Mouse (Mus musculus): ENCODE results near the gene Hist3h2ba.

The Hist3h2ba gene

DNA sequence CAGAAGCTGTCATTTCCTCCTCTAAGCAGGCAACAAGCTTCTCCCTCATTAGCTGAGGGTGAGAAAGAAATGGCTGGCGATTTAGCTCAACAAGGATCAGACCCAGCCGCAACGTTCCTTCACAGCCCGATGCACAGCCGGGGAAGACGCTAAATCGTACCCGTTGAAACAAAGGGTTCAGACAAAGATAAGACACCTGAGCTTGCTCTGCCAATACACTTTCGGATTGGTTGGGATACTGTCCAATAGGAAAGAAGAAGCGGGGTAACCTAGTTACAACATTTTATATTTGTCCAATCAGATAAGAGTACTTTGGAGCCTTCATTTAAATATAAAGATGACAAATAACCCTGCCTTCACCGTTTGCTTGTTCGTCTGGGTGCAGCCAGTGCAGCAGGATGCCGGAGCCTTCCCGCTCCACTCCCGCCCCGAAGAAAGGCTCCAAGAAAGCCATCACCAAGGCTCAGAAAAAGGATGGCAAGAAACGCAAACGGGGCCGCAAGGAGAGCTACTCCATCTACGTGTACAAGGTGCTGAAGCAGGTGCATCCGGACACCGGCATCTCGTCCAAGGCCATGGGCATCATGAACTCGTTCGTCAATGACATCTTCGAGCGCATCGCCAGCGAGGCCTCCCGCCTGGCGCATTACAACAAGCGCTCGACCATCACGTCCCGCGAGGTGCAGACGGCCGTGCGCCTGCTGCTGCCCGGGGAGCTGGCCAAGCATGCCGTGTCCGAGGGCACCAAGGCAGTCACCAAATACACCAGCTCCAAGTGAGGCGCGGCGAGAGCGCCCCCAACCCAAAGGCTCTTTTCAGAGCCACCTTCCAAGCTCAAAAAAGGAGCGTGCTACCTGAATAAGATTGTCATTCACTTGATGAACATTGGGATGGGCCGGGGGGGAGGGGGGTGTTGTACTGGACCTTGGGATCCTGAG lies at the start of gene Hist3h2ba:
TSS of gene Hist3h2ba (plus strand) at position 379 of the 938 bp plus-strand sequence.
- DNase-seq (ENCODE audit: low spot score in 2 of 2): peak; percentile 77 to 84

DNA sequence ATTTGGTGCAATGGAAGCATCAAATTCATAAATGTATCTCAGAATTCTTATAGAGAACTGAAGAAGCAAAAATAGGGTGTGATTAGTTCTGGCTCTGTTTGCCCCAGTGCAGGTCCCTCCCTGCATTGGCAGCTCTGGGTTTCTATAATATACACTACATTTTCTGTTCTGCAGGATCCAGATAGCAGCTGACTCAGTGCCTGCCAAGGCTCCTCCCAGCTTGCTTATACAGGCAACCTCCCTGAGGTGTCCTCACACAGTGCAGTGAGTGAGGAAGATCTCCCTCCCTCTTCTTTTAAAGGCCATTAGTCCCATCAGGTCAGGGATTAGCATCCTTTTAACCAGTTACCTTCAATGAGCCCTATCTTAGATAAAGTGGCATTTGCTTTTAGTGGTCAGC lies 47.6 kb upstream of the Hist3h2ba start:
- peak in 1 of 2 experiments; percentile 61 for DNase-seq (ENCODE audit: low spot score in 2 of 2)

DNA sequence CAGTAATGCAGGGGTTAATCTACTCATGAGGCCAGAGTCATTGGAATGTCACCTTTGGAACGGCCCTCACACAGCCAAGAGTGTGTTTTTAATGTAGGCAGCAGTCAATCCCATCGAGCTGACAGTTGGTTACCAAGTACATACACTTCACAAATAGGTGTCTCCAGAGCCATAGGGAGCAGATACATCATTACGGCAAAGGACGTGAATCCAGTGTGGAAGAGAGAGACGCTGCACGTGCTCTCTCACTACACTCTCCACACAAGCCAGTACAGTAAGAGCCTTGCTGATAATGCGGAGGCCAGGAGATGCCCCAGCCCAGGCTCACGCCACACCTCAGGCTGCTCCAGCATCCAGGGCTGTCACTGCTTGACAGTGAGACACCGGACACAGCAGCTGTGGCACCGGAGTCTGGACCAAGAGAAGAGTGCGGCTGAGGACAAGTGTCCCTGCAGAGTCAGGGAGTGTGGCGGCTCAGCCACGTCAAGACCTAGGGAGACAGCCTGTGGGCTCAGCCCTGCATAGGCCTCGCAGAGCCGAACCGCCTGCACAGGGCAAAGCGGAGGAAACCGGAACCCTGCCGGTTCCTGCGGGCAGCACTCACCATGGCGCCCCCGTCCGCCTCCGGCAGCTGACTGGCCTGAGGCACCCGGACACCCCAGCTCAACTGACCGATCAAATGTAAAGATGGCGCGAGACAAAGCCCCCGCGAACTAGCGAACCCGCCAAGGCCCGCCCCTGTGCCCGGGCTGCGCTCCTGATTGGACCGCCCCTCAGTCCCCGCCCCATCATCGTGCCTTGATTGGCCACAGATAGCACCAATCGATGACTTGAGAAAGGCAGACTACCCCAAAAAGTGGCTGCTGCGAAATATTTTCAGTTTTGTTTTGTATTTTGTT lies 45.0 kb upstream of the Hist3h2ba start, which contains the start of gene Zfp39:
TSS of gene Zfp39 (minus strand) at position 715 of the 899 bp plus-strand sequence.
- DNase-seq (ENCODE audit: low spot score in 2 of 2): peak; percentile 97 to 99

DNA sequence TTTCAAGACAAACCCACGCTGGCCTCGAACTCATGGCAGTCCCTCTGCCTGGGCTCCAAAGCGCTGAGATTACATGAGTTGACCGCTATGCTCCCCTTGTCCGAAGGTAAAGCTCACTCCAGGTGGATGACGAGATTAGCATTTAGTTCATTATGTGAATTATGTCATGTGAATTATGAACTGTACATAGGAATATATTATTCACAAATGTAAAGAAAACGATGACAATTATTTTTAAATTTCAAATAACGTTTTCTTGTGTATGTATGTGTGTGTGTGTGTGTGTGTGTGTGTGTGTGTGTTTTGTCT lies 44.4 kb upstream of the Hist3h2ba start:
- no peak for DNase-seq (ENCODE audit: low spot score in 2 of 2)

DNA sequence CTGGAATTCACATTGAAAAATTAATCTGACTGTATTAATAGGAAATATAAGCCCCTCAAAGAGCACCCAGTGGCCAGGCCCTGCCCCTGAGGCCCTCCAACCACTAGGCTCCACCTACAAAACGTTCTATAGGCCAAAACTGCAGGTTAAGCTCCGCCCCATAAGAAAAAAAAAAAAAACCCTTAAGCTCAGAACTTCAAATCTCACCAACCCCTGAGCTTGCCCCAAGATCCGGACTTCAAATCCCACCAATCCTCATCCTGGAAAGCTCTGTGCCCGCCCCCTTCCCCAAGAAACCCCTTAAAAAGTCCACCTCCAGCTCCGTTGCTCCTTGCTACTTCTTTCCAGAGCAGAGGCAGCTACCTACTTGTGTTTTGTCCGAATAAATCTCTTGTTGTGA lies 43.9 kb upstream of the Hist3h2ba start:
- DNase-seq (ENCODE audit: low spot score in 2 of 2): peak in 1 of 2 experiments; percentile 43

DNA sequence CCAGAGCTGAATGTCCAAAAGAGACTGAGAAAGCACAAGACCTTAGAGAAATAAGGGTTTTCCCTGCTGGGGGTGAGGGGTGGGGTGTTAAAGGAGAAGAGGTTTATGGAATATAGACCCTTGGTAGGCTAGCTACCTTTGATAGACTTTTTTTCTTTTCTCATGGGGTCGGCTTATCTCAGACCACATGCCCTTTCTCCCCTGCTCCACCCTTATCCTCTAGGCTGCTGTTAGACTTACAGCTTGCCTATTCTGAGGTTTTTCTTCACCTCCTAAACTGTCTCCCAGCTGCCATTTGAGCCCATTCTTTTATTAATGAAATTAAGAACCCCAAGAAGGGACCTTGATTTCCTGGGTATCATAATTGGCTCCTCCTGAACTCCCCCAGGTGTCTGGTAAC lies 34.9 kb upstream of the Hist3h2ba start:
- no peak for DNase-seq (ENCODE audit: low spot score in 2 of 2)

DNA sequence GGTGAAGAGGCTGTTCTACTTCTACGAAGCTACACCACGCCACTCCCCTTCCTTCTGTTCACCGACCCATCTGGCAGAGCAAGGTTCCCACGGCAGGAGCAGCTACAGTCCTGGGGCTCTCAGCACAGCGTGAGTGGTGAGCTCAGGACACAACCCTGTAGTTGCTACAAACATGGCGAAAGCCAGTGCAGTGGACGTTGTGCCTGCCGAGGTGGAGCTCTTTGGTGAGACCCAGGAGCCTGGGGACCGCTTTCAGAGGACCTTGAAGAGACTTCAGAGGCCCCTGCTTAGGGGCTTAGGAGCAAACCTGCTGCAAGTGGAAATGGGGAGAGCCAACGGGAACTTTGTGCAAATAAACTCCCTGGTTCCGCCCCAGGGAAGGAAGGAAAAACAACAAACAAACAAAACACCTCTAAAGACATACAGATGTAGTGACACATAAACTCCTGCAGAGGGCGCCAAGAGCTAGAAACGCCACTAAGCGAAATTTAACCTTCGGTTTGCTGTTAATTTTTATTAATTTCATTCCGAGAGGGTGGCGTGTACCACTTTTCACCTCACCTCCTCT lies 34.2 kb upstream of the Hist3h2ba start:
- DNase-seq (ENCODE audit: low spot score in 2 of 2): peak; percentile 70 to 73

DNA sequence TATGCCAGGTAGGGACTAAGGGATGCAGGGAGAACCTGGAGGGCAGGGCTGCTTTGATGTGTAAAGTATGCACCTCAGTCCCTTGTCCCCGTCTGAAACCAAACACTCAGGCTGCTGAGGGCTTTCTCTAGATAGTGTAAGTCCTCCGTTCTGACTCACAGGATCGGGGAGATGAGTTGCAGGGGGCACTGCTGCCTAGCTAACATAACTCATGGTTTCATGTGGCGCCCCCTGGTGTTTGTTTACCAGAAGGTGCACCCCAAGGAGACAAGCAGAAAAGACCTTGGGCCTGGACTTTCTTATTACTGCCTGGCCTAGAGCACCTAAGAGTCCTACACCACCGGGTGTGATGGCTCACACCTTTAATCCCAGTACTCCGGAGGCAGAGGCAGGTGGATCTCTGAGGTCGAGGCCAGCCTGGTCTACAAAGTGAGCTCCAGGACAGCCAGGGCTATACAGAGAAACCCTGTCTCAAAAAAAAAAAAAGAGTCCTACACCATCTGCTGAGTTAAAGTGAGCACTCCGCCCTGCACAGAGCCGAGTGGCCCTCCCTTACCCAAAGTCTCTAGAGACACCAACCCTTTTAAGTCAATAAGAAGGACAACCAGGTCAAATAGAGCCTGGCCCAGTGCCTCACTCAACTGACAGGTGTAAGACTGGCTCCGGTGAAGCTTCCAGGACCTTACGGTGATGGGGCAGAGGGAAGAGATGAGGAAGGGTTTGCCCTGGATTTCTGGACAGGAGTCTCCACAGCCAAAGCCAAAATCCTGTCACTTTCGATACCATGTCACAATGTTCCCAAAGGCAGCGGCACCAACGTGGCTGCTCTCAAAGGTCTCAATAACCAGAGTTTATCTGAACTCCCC lies 31.6 kb upstream of the Hist3h2ba start:
- peak; percentile 82 to 93 for DNase-seq (ENCODE audit: low spot score in 2 of 2)

DNA sequence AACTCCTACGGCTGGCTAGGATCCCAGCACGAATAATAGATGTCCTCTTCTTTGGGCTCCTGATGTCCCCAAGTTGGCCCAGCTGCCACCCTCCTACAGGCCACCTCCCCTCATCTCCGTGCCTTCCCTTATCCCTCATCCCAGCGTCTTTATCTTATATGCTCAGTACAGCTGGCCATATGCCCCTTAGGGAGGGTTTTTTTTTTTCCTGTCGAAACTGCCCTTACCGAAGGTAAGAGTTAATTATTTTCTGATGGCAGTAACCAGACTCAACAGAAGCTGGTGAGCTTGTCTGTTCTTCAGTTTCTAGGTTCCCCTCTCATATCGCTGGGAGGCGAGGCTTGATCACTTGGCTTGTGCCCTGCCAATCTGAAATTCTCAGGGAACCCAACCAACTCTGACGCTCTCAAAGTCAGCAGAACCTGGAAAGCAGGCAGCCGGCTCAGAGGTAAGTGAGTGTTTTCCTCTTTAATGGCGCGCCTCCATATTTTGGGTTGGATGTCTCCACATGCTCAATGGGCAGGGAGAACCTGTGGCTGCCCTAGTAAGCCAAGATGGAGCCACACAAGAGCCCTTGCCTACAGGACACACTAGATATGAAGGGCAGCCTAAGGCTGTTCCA lies 30.9 kb upstream of the Hist3h2ba start, which contains the start of gene Btnl10:
TSS of gene Btnl10 (plus strand) at position 164 of the 622 bp plus-strand sequence.
- peak; percentile 43 to 74 for DNase-seq (ENCODE audit: low spot score in 2 of 2)

DNA sequence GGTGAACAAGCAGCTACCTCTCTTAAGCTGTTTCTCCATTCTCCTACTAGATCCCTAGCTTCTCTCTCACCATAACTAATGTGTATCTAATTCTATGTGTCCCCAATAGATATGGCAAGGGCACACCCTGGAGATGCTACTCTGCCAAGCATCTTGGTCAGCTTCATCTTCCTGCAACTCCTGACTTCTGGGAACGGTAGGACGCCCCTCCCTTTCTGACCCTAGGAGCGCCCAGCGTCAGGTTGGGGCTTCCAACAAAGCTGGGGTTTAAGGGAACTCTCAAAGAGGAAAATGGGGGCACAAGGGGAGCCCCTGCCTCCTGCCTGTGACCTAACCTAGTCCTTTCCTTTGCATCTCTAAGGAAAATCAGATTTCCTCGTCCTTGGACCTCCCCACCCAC lies 30.0 kb upstream of the Hist3h2ba start:
- DNase-seq (ENCODE audit: low spot score in 2 of 2): peak; percentile 36 to 51

DNA sequence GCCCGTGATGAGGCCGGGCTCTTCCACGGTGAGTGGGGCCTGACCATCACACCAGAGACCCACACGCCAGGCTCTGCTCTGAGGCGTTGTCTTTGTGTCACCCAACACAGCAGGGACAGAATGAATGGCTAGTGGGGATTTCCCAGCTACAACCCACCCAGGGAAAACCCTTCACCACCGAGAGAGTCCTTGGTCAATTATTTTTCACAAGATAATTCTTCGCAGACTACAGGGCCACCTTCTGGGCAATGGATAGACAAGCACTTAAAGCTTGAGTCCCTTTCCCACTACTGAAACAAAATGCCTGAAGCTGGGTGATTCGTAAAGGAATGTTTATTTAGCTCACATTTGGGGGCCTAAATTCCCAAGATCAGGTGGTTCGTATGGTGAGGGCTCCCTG lies 26.3 kb upstream of the Hist3h2ba start:
- DNase-seq (ENCODE audit: low spot score in 2 of 2): no peak

DNA sequence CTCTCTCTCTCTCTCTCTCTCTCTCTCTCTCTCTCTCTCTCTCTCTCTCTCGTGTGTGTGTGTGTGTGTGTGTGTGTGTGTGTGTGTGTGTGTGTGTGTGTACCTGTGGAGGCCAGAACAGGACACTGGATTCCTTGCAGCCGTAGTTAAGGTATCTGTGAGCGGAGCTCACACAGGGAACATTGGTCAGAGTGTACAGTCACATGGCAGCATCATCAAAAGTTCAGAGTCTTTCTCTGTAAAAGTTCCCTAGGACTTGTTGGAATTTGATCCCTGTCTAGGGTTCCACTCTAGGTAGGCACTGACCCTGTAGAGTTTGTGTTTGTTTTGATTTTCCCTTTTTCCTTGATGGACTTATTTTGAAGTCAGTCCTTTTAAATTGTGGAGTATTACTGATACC lies 22.1 kb upstream of the Hist3h2ba start:
- DNase-seq (ENCODE audit: low spot score in 2 of 2): no peak

DNA sequence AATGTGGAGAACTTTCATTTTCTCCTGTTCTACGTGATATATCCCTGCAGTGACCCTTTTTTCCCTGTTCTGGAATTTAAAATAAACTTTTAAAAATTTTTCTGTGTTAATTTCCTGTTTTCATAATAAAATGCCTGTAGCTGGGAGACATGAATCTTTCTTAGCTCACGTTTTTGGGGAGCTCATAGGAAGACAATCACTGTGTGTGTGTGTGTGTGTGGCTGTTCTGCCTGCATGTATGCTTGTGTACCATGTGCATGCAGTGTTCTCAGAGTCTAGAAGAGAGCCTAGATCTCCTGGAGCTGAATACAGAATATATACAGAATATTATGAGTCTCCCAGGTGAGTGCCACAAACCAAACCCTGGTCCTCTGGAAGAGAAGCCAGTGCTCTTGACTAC lies 21.7 kb upstream of the Hist3h2ba start:
- no peak for DNase-seq (ENCODE audit: low spot score in 2 of 2)

DNA sequence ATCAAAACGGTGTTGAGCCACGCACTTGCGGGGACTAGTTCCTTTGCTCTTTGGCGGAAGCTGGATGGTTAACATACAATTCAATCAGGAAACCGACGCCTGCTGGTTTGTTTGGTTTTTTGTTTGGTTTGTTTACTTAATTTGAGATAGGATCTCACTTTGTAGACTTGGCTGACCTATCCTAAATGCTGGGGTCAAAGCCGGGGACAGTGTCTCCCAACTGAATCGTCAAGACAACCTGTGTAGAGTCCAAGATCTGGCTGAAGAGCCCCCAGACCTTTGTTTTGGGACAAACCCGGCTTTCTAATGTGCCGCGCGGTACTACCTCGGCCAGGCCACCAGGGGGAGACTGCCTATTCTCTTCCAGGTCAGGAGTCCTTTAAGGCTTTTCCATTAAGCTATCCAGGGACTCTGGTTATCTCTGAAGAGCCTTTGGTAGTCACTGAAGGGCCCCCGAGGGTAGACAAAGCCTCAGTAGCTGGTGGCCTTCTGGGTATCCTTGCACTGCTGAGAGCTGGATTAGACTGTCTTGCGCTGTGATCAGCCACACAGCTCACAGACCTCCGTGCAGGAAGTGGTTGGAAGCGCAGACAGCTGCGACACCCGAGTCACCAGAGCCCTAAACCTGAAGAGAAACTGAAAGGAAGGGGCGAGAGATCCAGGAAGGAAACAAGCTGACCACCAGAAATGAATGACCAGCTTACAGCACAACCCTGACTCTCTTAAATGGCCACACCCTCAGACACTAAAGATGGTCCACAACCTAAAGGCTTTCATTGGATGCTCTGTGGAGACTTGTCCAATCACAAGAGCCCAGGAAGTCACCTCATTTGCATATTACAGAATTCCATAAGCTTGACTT lies 20.7 kb upstream of the Hist3h2ba start:
- peak; percentile 74 to 81 for DNase-seq (ENCODE audit: low spot score in 2 of 2)

DNA sequence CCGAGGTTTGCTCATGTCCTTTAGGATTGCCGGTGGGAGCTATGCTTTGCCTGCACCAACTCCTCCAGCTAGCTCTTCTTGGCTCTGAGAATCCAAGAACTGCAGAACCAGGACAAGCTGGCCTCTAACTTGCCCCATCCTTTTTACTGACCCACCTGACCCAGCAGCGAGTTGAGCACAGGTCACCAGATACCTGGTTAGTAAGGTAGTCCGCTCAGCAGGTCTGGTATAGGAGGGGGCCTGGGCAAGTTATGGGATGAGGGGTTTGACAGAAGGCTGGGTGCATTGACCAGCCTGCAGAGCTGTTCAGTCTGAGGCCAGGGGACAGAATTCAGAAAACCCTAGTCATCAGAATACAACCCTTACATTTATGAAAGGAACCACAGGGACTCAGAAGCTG lies 19.7 kb upstream of the Hist3h2ba start:
- no peak for DNase-seq (ENCODE audit: low spot score in 2 of 2)

DNA sequence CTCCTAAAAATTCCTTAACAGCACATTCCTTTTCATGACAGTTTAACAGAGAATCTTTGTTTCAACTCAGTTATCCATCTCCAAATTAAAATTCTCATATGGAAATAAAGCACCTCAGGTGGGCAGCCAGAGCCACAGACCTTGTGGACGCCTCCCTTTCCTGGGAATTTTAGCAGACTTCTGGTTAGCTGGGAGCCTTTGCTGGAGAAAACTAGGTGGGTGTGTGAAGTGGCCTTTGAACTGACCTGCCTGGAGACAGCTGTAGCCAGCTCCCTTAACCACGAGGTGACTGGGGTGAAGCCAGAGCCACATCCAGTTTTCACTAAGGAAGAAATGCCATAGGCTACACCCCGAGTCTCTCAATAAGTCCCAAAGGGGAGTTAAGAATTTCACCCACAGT lies 19.1 kb upstream of the Hist3h2ba start:
- no peak for DNase-seq (ENCODE audit: low spot score in 2 of 2)

DNA sequence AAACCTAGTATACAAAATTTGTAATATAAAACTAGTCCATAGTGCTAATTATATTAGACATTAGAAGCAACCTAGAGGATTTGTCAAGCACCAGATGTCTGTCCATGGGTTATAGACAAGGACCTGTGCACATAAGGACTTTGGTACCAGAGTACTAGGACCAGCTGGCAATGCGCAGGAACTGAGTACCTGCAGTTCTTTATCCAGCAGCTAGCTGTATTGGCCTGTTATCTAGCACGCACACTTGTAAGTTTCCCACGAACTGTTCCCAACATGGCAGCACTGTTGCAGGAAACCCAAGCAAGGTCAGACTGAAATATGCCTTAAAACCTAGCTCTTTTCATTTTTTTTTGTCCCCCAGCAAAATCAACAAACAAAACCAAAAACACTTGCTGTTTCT lies 18.5 kb upstream of the Hist3h2ba start:
- no peak for DNase-seq (ENCODE audit: low spot score in 2 of 2)

DNA sequence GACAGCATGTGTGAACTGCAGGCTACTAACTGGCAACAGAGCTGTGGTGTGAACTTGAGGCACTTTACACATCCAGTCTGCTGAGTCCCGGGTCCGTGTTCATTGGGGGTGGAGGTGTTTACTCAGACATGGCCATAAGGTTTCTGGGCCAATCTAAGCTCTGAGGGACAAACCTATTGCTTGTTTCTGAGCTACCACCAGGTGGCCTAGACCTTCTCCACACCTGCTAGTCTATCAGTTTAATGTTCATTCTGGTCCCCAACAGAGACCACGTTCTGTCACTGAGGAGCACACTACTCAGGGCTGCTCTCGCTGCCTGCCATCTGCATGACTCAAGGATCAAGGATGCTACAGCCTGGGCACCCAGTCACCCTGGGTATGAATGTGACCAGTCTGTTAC lies 17.1 kb upstream of the Hist3h2ba start:
- DNase-seq (ENCODE audit: low spot score in 2 of 2): peak in 1 of 2 experiments; percentile 49

DNA sequence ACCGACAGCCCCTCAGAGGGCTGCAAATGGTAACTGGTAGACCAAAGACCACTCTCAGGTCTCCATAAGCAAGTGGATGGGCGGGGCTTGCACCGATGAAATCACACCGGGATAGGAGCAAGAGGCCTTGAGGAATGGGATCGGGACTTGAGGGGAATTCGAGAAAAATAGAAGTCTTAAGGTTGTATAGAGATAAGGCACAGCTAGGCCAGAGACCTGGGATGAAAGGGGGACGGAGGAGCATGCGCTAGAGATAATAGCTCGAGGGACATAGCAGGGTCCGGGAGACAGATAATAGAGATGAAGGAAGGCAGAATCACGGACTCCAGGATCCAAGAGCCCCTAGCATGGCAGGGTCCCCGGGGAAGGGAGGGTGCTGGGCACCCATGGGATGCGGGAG lies 10.8 kb upstream of the Hist3h2ba start:
- peak in 1 of 2 experiments; percentile 63 for DNase-seq (ENCODE audit: low spot score in 2 of 2)
